Mouse (Mus musculus) embryo, embryonic 10 days (tissue): Measurements from ENCODE around the gene Ferd3l.

Experiments used
- DNase-seq: peaks from one replicate; pipeline ENCODE4 v3.0.0-alpha.2; 2015; ENCODE audit warnings: low spot score

The Ferd3l gene

DNA sequence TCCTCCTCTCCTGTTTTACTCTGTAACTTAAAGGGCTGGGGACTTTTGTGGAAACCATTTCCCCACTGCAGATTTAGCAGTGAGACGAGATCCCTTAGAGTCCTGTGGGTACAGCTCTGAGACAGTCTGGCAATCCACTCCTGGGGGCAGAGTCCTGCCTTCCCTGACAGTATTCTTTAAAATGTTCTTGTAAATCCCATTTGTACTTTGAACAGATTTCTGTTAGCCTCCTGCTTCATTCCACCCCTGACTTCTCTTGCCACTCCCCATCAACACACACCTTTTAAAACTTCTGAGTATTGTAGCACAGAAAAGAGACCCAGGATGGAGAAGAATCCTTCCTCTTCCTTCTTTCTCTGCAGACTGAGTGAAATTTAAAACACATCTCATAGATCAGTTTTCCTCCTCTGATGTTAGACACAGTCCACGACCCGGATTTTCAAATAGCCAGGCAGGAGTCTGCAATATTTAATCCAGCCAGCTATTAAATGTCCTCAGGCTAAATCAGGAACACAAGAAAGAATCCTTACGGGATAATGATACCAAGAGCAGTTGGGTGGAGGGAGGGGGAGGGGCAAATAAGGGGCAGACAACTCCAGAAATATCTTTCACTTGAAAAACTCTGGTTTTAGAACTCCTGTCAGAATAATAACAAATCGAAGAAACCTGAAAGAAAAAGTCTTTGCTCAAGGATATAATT lies 37.6 kb downstream of the Ferd3l start:
- DNase-seq: no peak

DNA sequence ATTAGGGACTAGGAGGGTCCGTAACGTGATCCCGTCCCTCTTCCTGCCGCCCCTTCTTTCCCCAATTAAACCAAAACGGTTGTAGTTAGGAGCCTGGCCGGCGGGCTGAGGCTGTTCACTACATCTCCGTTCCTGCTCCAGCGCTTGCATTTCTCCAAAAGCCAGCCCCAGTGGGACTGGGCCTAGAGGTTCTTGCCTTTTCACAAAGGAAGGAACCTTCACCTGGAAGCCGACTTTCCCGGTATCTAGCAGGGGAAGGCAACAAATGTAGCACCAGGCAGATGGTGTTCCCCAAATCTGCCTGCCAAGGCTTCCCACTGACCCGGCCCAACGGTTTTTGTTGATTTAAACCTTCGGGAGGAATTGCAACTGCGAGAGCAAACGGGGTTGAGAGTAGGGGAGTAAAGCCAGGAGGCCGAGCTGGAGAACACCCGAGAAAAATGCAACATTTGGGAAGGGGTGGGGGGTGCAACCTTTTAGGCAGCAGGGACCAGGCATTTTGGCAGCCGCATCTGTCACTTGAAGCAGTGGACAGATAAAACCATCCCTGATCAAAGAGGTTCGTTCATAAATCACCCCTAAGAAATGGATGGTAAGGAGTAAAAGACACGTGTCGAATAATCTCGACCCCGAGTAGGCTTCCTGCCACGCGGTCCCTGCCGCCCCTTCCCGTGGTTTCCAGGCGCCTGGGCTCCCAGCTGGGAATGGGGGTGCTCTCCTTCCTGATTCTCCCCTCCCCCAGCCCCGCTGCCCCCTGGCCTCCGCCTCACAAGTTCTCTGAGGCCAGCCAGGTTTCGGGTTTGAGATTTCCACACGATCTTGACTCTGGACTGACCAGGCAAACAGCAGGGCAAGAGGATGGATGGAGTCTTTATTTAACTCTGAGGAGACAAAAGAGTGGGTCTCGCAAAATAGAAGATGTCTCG lies 38.5 kb downstream of the Ferd3l start:
- peak; percentile 78 for DNase-seq

DNA sequence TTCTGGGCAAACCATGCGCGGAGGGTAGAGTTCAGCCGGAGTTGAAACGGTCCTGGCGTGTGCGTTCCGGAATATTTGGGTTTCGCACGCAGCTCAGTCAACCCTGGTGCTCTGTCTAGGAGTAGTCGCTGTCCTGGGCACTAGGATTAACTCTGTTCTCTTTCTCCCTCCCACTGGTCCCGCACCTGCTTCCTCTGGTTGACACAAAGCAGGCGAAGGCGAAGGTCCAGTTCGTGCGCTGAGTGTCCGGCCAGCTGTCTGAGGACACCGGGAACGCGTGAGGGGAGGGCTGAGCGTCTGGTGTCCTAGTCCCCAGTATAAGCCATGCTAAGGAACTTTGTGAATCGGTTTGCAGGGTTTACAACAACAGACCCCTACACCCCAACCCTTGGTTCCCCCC lies 39.3 kb downstream of the Ferd3l start:
- peak; percentile 72 for DNase-seq

DNA sequence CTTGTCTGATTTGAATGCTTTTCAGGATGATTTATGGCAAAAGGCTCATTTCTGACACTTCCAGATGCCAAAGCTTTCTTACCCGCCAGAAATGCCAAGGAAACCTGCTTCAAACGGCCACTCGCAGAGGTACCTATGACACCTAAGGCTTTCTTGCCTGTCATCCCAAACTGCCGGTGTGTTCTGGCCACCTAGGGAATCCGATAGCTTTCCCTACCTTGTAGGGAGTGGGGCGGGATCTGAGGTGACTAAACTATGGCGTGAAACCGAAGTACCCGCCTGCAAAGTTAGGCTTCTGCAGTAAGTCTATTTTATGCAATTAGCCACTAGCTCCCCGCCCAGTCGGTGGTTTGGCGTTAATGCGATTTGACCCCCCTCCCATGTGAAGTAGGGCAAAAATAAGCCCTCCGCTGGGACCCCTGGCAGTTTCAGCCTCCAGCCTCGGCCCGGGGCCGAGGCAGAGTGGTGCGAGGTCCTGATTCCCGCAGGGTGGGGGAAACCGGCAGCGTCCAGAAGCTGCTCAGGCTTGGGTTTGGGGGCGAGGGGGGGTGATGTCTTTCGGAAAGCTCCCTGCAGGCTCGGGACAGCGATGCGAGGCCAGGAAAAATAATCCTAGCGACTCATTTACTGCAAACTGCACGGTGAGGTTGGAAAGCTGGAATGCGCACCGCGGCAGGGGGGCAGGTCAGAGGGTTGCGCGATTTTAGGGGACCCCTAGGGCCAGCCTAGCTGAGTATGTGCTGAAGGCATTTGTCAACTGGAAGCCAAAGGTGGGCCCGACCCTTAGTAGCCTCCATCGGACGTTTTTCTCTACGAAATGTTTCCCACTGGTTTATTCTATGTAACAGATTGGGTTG lies 40.0 kb downstream of the Ferd3l start:
- peak; percentile 44 for DNase-seq

DNA sequence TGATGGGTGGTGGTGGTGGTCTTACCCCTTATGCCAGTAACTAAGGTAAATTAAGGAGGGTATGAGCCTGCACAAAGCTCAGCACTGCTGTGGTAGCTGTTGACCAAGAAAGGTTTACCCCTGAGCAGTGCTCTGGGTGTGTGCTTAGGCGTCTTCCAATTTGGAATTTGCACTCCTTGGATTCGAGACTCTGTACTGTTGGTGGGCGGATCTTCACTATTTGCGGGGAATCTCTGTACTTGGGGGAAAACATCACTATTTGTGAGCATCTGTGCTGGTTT lies 40.6 kb downstream of the Ferd3l start:
- no peak for DNase-seq
